ENCODE assay signal across 3 mouse cellular contexts in the genomic region with DNA sequence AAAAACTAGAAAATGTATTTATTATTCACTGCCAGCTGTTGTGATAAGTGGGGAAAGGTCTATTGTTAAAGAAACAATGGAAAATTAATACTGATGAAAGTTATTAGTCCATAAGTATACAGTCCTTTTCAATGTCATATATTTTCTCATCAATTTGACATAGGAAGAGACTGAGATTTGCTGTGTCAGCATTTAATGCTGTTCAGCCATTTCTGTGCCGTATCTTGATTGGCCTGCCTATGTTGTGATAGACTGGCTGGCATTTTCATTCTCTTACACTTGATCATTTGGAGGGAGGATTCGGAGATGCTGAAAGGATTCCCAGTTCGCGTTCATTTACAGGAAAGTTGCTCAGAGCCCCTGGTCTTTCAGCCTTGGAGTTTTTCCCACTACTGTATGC.
TF ChIP-seq lines count a peak whose summit lies in the region.

No protein-coding gene starts in this region.

TF ChIP-seq in CH12.LX, 34 proteins besides CTCF, POLR2A, EP300 and RAD21:
- TF ChIP-seq MYC (IDR thresholded peaks at IDR 0.05; ENCODE audit: low read depth, low read length) = no peak
- TF ChIP-seq UBTF (IDR thresholded peaks at IDR 0.05; ENCODE audit: low read depth, low read length) = no peak
- TF ChIP-seq PAX5 (IDR thresholded peaks at IDR 0.05; ENCODE audit: low read length) = no peak
- TF ChIP-seq MAFK (IDR thresholded peaks at IDR 0.05; ENCODE audit: insufficient replicate concordance, low read length) = peak; percentile 86
- TF ChIP-seq HCFC1 (IDR thresholded peaks at IDR 0.05; ENCODE audit: low read depth, low read length) = no peak

TF ChIP-seq in ES-E14, 5 proteins besides CTCF, POLR2A, EP300 and RAD21:
- no peak for TF ChIP-seq CHD2 (IDR thresholded peaks at IDR 0.05; ENCODE audit: low read depth, low read length)
- TF ChIP-seq MAFK (IDR thresholded peaks at IDR 0.05; ENCODE audit: insufficient read depth, low read depth, low read length) = peak; percentile 94

TF ChIP-seq in MEL, 35 proteins besides CTCF, POLR2A, EP300 and RAD21:
- TF ChIP-seq MAFK (IDR thresholded peaks at IDR 0.05; ENCODE audit: borderline replicate concordance, low read depth, low read length) (peak; percentile 48; the same call in 1 of the 2 replicates), RCOR1 (IDR thresholded peaks at IDR 0.05; ENCODE audit: low read depth, low read length) (no peak), CHD1 (IDR thresholded peaks at IDR 0.05; ENCODE audit: low read depth, low read length) (no peak), GATA1 (IDR thresholded peaks at IDR 0.05; ENCODE audit: low read depth, low read length) (no peak)
TF ChIP-seq in MEL: peak in this region for 1.
